Mouse (Mus musculus) liver, postnatal 0 days (tissue): ENCODE results near the gene Hmgcl. TPM values are rescaled to one million over a fixed set of nuclear protein-coding genes. Genes with fewer than 3 reads are reported as not detected.

Source experiments
- ATAC-seq: fragments of 200-750 bp; cut with Nextera tagmentation; 2 replicates; pipeline ENCODE4 v1.8.0; 2017; ENCODE audit warnings: mild to moderate bottlenecking, moderate library complexity
- DNase-seq: peaks from one replicate; pipeline ENCODE4 v3.0.0-alpha.2; 2016
- H3K27ac ChIP-seq: fragments of 300-500 bp; sonication (generic); 2 replicates; pipeline ENCODE4 v1.5.1; 2014; ENCODE audit warnings: antibody characterized with exemption, moderate library complexity, mild to moderate bottlenecking, low read depth
- H3K27me3 ChIP-seq: fragments of 300-500 bp; sonication (generic); 2 replicates; pipeline ENCODE4 v1.6.1; 2014; ENCODE audit warnings: low read length, control low read depth, mixed read lengths; ENCODE audit not compliant: insufficient read depth
- H3K36me3 ChIP-seq: fragments of 300-500 bp; sonication (generic); replicated peaks from 2 replicates; pipeline ENCODE4 v1.6.1; 2014; ENCODE audit warnings: mild to moderate bottlenecking, control low read depth, low read length, moderate library complexity, mixed read lengths; ENCODE audit not compliant: insufficient read depth
- H3K4me1 ChIP-seq: fragments of 300-500 bp; sonication (generic); 2 replicates; pipeline ENCODE4 v1.6.1; 2014; ENCODE audit warnings: antibody characterized with exemption, mild to moderate bottlenecking, control low read depth; ENCODE audit not compliant: insufficient read depth
- H3K4me2 ChIP-seq: fragments of 300-500 bp; sonication (generic); 2 replicates; pipeline ENCODE4 v1.6.1; 2014; ENCODE audit warnings: low read depth, mild to moderate bottlenecking, low read length, moderate library complexity, mixed read lengths
- H3K4me3 ChIP-seq: fragments of 300-500 bp; sonication (generic); 2 replicates; pipeline ENCODE4 v1.5.1; 2014; ENCODE audit warnings: low read depth, low read length
- H3K9ac ChIP-seq: fragments of 300-500 bp; sonication (generic); replicated peaks from 2 replicates; pipeline ENCODE4 v1.6.1; 2014; ENCODE audit warnings: mild to moderate bottlenecking, moderate library complexity
- H3K9me3 ChIP-seq: fragments of 300-500 bp; sonication (generic); 2 replicates; pipeline ENCODE4 v1.6.1; 2016; ENCODE audit warnings: mild to moderate bottlenecking, control low read depth, low read length, mixed read lengths
- CTCF ChIP-seq: sonication (generic); IDR thresholded peaks from 2 replicates; pipeline ENCODE4 v1.5.1; 2016; ENCODE audit warnings: antibody characterized with exemption, low read depth
- EP300 ChIP-seq: IDR thresholded peaks from 2 replicates; pipeline ENCODE4 v1.6.1; 2016; ENCODE audit warnings: antibody characterized with exemption, low read depth, mild to moderate bottlenecking
- WGBS: fragments of 180-500 bp; shearing (Covaris S2); extraction: QIAGEN DNeasy Blood & Tissue Kit; methylation state at CpG from one replicate; pipeline ENCODE4 v1.1.7; 2014; ENCODE audit not compliant: insufficient replicate concordance; 5-methylcytosine and 5-hydroxymethylcytosine counted together
- polyA plus RNA-seq: library from polyadenylated mRNA; unstranded; fragments of >200 nt; fragmentation: Nextera tagmentation; extraction: Ambion mirVana; gene quantifications from 2 replicates; pipeline ENCODE4 v1.2.1, GENCODE M21; 2015

Gene Hmgcl
- polyA plus RNA-seq, 1 experiment from 2014 or later = 364 TPM

GRCm38 (mm10) chr4:135964426-135964825 is 18.2 kb downstream of the Hmgcl start:
- Histone ChIP-seq H3K27me3 (no peaks in the 10 kb centered on the region), H3K4me2 (peak overlapping the region; percentile 100), H3K4me1 (peaks cover 16% of the 10 kb centered on the region), H3K4me3 (peak overlapping the region; percentile 72), H3K36me3 (peaks cover 51% of the 10 kb centered on the region), H3K27ac (peak overlapping the region; percentile 87), H3K9ac (peak overlapping the region; percentile 79), H3K9me3 (no peaks in the 10 kb centered on the region)
- ATAC-seq = peak; percentile 60
- TF ChIP-seq CTCF (peak; percentile 36; the same call in 1 of the 2 replicates), EP300 (no peak)
- 6% methylated on average over 12 of the region's 12 CpGs for WGBS
- DNase-seq = peak; percentile 80

- Histone ChIP-seq H3K4me3 (no peak overlapping the region), H3K27ac (peak overlapping the region; percentile 87; the same call in 1 of the 2 replicates), H3K36me3 (peaks cover 51% of the 10 kb centered on the region), H3K4me2 (peak overlapping the region; percentile 100; the same call in 1 of the 2 replicates), H3K9ac (0 out of 2 replicates have a peak overlapping the region, but pooled peaks have one; percentile 79), H3K27me3 (no peaks in the 10 kb centered on the region), H3K4me1 (peaks cover 15% of the 10 kb centered on the region), H3K9me3 (no peaks in the 10 kb centered on the region)
- ATAC-seq (no peak), DNase-seq (no peak)
- 81% methylated on average over 9 of the region's 9 CpGs for WGBS
- TF ChIP-seq EP300 (no peak), CTCF (no peak)
These were observed 18.9 kb downstream of the Hmgcl start for GRCm38 (mm10) chr4:135965113-135965512.

- no peak for TF ChIP-seq CTCF
- no peak for TF ChIP-seq EP300
- Histone ChIP-seq H3K9me3 (no peaks in the 10 kb centered on the region), H3K4me1 (peaks cover 17% of the 10 kb centered on the region), H3K27ac (no peak overlapping the region), H3K36me3 (peaks cover 49% of the 10 kb centered on the region), H3K27me3 (no peaks in the 10 kb centered on the region), H3K4me3 (no peak overlapping the region), H3K9ac (no peak overlapping the region), H3K4me2 (no peak overlapping the region)
- 85% methylated on average over 16 of the region's 16 CpGs for WGBS
- no peak for ATAC-seq
- DNase-seq = no peak
These were observed 20.0 kb downstream of the Hmgcl start for GRCm38 (mm10) chr4:135966283-135966682.

GRCm38 (mm10) chr4:135967086-135967760 is 21.0 kb downstream of the Hmgcl start:
- no peak for ATAC-seq

GRCm38 (mm10) chr4:135968271-135968869 is 22.1 kb downstream of the Hmgcl start:
- WGBS = 72% methylated on average over 15 of the region's 19 CpGs
- no peaks in the 10 kb centered on the region for H3K9me3 ChIP-seq
- H3K36me3 ChIP-seq = peaks cover 39% of the 10 kb centered on the region
- ATAC-seq (no peak), DNase-seq (peak; percentile 17)
- no peak overlapping the region for H3K4me2 ChIP-seq
- no peak overlapping the region for H3K9ac ChIP-seq
- no peak for TF ChIP-seq CTCF
- TF ChIP-seq EP300 = no peak
- no peaks in the 10 kb centered on the region for H3K27me3 ChIP-seq
- peaks cover 28% of the 10 kb centered on the region for H3K4me1 ChIP-seq
- no peak overlapping the region for H3K27ac ChIP-seq
- no peak overlapping the region for H3K4me3 ChIP-seq

More at GRCm38 (mm10) chr4:135967086-135967760, 21.0 kb downstream of the Hmgcl start:
- Histone ChIP-seq H3K4me3 (no peak overlapping the region), H3K9me3 (no peaks in the 10 kb centered on the region), H3K36me3 (peaks cover 40% of the 10 kb centered on the region), H3K4me1 (peaks cover 24% of the 10 kb centered on the region), H3K9ac (no peak overlapping the region), H3K27ac (no peak overlapping the region), H3K27me3 (no peaks in the 10 kb centered on the region), H3K4me2 (no peak overlapping the region)
- peak; percentile 15 for DNase-seq
- WGBS = 86% methylated on average over 18 of the region's 18 CpGs
- TF ChIP-seq CTCF (no peak), EP300 (no peak)

- no peak for TF ChIP-seq EP300
- TF ChIP-seq CTCF = no peak
- Histone ChIP-seq H3K36me3 (peaks cover 41% of the 10 kb centered on the region), H3K9ac (no peak overlapping the region), H3K27ac (no peak overlapping the region), H3K27me3 (no peaks in the 10 kb centered on the region), H3K4me1 (peaks cover 30% of the 10 kb centered on the region), H3K9me3 (no peaks in the 10 kb centered on the region), H3K4me2 (no peak overlapping the region), H3K4me3 (no peak overlapping the region)
- peak; percentile 15 for DNase-seq
- 88% methylated on average over 13 of the region's 13 CpGs for WGBS
- no peak for ATAC-seq
These were observed 23.0 kb downstream of the Hmgcl start for GRCm38 (mm10) chr4:135969070-135969750.
